Mouse (Mus musculus) neural tube, embryonic 14.5 days (tissue): ENCODE data around the gene Tigd3. TPM values are rescaled to one million over a fixed set of nuclear protein-coding genes. Genes with fewer than 3 reads are reported as not detected.

ENCODE experiments used
- ATAC-seq: fragments of 200-750 bp; cut with Nextera tagmentation; 2 replicates; pipeline ENCODE4 v1.8.0; 2017; ENCODE audit warnings: low read depth, mild to moderate bottlenecking, moderate TSS enrichment, moderate library complexity
- H3K27ac ChIP-seq: fragments of 300-500 bp; sonication (generic); 2 replicates; pipeline ENCODE4 v1.5.1; 2014; ENCODE audit warnings: low read depth, mild to moderate bottlenecking, control low read depth, low read length, moderate library complexity, mixed read lengths
- H3K27me3 ChIP-seq: fragments of 300-500 bp; sonication (generic); 2 replicates; pipeline ENCODE4 v1.6.1; 2014; ENCODE audit warnings: low read length; ENCODE audit not compliant: control insufficient read depth, insufficient read depth
- H3K36me3 ChIP-seq: fragments of 300-500 bp; sonication (generic); 2 replicates; pipeline ENCODE4 v1.6.1; 2014; ENCODE audit warnings: low read length, mixed read lengths; ENCODE audit not compliant: control insufficient read depth, insufficient read depth
- H3K4me1 ChIP-seq: fragments of 300-500 bp; sonication (generic); 2 replicates; pipeline ENCODE4 v1.6.1; 2014; ENCODE audit warnings: low read length; ENCODE audit not compliant: control insufficient read depth, insufficient read depth
- H3K4me2 ChIP-seq: fragments of 300-500 bp; sonication (generic); 2 replicates; pipeline ENCODE4 v1.6.1; 2014; ENCODE audit warnings: mild to moderate bottlenecking, low read depth, low read length, control low read depth
- H3K4me3 ChIP-seq: fragments of 300-500 bp; sonication (generic); 2 replicates; pipeline ENCODE4 v1.5.1; 2014; ENCODE audit warnings: low read depth, low read length, control low read depth, mixed read lengths
- H3K9ac ChIP-seq: fragments of 300-500 bp; sonication (generic); replicated peaks from 2 replicates; pipeline ENCODE4 v1.6.1; 2014; ENCODE audit warnings: low read depth, mild to moderate bottlenecking, control low read depth, low read length, mixed read lengths
- H3K9me3 ChIP-seq: fragments of 300-500 bp; sonication (generic); 2 replicates; pipeline ENCODE4 v1.6.1; 2016; ENCODE audit warnings: low read length; ENCODE audit not compliant: control insufficient read depth
- WGBS: fragments of 180-500 bp; shearing (Covaris S2); extraction: QIAGEN DNeasy Blood & Tissue Kit; methylation state at CpG from one replicate; pipeline ENCODE4 v1.1.7; 2014; 5-methylcytosine and 5-hydroxymethylcytosine counted together
- polyA plus RNA-seq: library from polyadenylated mRNA; unstranded; fragments of >200 nt; fragmentation: Nextera tagmentation; extraction: Ambion mirVana; gene quantifications from 2 replicates; pipeline ENCODE4 v1.2.1, GENCODE M21; 2014

The Tigd3 gene
- polyA plus RNA-seq, 1 experiment from 2014 or later: 12.8 TPM

DNA sequence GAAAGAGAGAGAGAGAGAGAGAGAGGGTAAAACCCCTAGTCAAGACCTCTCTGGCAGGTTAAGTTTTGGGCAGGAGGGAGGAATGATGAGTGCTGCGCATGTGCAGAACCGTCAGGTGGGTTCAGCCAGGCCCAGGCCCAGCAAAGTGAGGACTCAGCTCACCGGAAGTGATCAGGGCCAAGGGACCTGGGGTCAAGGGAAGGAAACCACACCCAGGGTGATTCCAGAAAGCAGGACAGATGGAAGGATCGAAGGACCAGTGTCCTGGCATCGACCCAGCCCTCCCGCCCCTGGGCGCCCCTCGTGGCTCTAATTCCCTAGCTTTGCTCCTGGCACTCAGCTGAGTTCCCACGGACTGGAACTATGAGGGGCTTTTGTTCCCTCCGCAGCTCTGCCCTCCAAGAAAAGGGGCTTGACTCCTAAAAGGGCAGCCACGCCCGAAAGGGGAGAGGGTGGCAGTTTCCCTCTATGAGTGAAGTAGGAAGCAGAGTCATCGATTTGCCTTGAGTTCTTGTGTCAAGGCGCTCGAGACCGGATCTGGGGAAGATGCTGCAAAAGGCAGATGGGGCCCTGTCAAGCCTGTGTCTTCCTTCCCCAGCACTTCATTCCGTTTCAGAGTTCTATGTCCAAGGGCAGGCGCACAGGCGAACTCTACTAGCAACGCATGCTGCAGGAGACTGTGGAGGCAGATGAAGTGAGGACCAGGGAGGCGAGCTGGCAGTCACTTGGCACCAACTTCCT, 43.3 kb upstream of the Tigd3 start:
- Histone ChIP-seq H3K4me2 (no peak overlapping the region), H3K9ac (no peak overlapping the region), H3K36me3 (no peaks in the 10 kb centered on the region), H3K4me1 (peaks cover 2% of the 10 kb centered on the region; the same call in 1 of the 2 replicates), H3K27ac (peak overlapping the region; percentile 55), H3K4me3 (no peak overlapping the region), H3K27me3 (no peaks in the 10 kb centered on the region), H3K9me3 (no peaks in the 10 kb centered on the region)
- WGBS: 63% methylated on average over 21 of the region's 21 CpGs
- peak; percentile 51; the same call in 1 of the 2 replicates for ATAC-seq

DNA sequence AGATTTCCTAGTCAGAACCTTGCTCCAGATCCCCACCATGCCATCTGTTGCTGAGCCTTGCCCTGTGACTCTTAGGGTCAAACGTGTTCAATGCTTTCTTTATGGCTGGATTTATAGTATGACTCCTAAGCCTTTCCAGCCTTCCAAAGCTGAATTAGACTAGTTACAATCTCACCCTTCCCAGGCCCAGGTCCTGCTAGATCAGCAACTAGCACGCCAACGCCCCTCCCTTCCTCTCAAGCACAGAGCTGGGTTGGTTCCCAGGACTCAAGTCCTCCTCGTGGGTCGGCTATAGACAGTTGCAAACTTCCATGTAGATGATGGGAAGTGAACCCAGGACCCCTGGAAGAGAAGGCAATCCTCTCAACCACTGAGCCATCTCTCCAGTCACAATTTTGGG, 41.7 kb upstream of the Tigd3 start:
- Histone ChIP-seq H3K27ac (no peak overlapping the region), H3K36me3 (no peaks in the 10 kb centered on the region), H3K9me3 (no peaks in the 10 kb centered on the region), H3K4me2 (no peak overlapping the region), H3K9ac (no peak overlapping the region), H3K4me3 (no peak overlapping the region), H3K4me1 (peaks cover 2% of the 10 kb centered on the region; the same call in 1 of the 2 replicates), H3K27me3 (no peaks in the 10 kb centered on the region)
- 70% methylated on average over 5 of the region's 5 CpGs for WGBS
- no peak for ATAC-seq

DNA sequence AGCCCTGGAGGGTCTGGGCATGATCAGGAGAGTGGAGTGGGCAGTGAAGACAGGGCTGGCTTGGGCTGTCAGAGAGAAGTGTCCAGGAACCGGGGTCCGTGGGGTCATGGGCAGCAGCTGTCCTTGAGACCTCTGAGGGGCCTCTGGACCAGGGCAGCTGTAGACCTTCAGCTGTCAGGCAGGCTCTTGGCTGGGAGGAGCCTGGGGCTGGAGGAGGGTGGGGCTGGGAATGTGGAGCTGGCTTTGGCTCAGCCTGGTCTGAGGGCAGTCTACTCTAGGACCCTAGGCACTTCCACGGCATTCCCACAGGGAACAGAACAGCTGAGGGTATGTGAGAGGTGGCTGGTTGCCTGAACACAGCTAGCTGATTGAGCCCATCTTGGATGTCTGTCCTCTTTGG, 41.3 kb upstream of the Tigd3 start:
- Histone ChIP-seq H3K27me3 (no peaks in the 10 kb centered on the region), H3K4me3 (no peak overlapping the region), H3K4me2 (no peak overlapping the region), H3K27ac (no peak overlapping the region), H3K4me1 (peaks cover 2% of the 10 kb centered on the region; the same call in 1 of the 2 replicates), H3K9me3 (no peaks in the 10 kb centered on the region), H3K36me3 (no peaks in the 10 kb centered on the region), H3K9ac (no peak overlapping the region)
- no peak for ATAC-seq
- 80% methylated on average over 3 of the region's 3 CpGs for WGBS

- Histone ChIP-seq H3K27me3 (no peaks in the 10 kb centered on the region), H3K4me3 (no peak overlapping the region), H3K36me3 (no peaks in the 10 kb centered on the region), H3K9me3 (no peaks in the 10 kb centered on the region), H3K9ac (no peak overlapping the region), H3K4me1 (peaks cover 6% of the 10 kb centered on the region; the same call in 1 of the 2 replicates), H3K27ac (no peak overlapping the region), H3K4me2 (no peak overlapping the region)
- ATAC-seq: no peak
- 62% methylated on average over 14 of the region's 14 CpGs for WGBS
These were observed 36.0 kb upstream of the Tigd3 start for GRCm38 (mm10) chr19:5929634-5930596.

- Histone ChIP-seq H3K4me2 (no peak overlapping the region), H3K27ac (no peak overlapping the region), H3K36me3 (no peaks in the 10 kb centered on the region), H3K27me3 (no peaks in the 10 kb centered on the region), H3K4me1 (peaks cover 6% of the 10 kb centered on the region; the same call in 1 of the 2 replicates), H3K9ac (no peak overlapping the region), H3K9me3 (no peaks in the 10 kb centered on the region), H3K4me3 (no peak overlapping the region)
- WGBS: 77% methylated on average over 3 of the region's 3 CpGs
- no peak for ATAC-seq
These were observed 34.6 kb upstream of the Tigd3 start for GRCm38 (mm10) chr19:5928546-5928945.

- H3K4me2 ChIP-seq: no peak overlapping the region
- H3K4me1 ChIP-seq: peaks cover 6% of the 10 kb centered on the region; the same call in 1 of the 2 replicates
- 71% methylated on average over 6 of the region's 6 CpGs for WGBS
- no peak overlapping the region for H3K9ac ChIP-seq
- H3K27ac ChIP-seq: no peak overlapping the region
- ATAC-seq: no peak
- no peaks in the 10 kb centered on the region for H3K36me3 ChIP-seq
- H3K4me3 ChIP-seq: no peak overlapping the region
- no peaks in the 10 kb centered on the region for H3K9me3 ChIP-seq
- no peaks in the 10 kb centered on the region for H3K27me3 ChIP-seq
These were observed 34.2 kb upstream of the Tigd3 start for GRCm38 (mm10) chr19:5928104-5928503.

DNA sequence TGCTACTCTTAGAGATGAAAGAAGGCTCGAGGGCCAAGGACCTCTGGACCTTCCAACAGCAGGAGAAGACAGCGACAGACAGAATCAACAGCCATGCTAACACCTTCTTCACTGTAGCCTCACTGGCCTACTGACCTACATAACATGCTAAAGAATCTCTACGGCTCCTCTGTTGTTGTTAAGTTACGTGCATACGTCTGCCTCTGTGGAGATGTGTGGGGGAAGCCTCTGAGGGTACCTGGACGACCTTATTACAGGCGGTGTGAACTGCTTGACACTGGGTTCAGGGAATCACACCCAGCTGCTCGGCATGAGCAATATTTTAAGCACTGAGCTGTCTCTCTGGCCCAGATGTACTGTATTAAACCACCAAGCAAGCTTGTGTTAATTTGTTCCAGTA, 33.6 kb upstream of the Tigd3 start:
- Histone ChIP-seq H3K4me2 (no peak overlapping the region), H3K27me3 (no peaks in the 10 kb centered on the region), H3K36me3 (no peaks in the 10 kb centered on the region), H3K9ac (no peak overlapping the region), H3K9me3 (no peaks in the 10 kb centered on the region), H3K27ac (no peak overlapping the region), H3K4me3 (no peak overlapping the region), H3K4me1 (peaks cover 6% of the 10 kb centered on the region; the same call in 1 of the 2 replicates)
- 71% methylated on average over 8 of the region's 8 CpGs for WGBS
- no peak for ATAC-seq

DNA sequence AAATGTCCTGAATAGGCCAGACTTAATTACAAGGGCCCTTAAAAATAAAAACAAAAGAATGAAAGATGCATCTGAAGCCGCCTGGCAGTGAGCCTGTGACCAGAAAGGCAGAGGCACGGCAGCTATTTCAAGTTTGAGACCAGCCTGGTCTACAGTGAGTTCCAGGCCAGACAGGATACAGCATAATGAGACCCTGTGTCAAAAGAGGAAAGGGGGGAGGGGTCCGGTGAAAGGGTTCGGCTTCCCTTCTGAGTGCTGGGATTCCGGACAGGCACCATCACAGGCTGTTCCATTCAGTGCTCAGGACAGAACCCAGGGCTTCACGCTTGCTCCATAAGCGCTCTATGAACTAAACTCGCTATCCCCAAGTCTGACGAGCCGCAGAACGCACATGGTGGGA, 33.1 kb upstream of the Tigd3 start:
- H3K27me3 ChIP-seq: no peaks in the 10 kb centered on the region
- no peak for ATAC-seq
- 72% methylated on average over 11 of the region's 11 CpGs for WGBS
- H3K9me3 ChIP-seq: no peaks in the 10 kb centered on the region
- H3K36me3 ChIP-seq: no peaks in the 10 kb centered on the region
- H3K4me2 ChIP-seq: no peak overlapping the region
- H3K9ac ChIP-seq: no peak overlapping the region
- H3K4me3 ChIP-seq: no peak overlapping the region
- no peak overlapping the region for H3K27ac ChIP-seq
- peaks cover 6% of the 10 kb centered on the region; the same call in 1 of the 2 replicates for H3K4me1 ChIP-seq
